Mouse (Mus musculus): ENCODE results near the gene Mrpl1.

The Mrpl1 gene

DNA sequence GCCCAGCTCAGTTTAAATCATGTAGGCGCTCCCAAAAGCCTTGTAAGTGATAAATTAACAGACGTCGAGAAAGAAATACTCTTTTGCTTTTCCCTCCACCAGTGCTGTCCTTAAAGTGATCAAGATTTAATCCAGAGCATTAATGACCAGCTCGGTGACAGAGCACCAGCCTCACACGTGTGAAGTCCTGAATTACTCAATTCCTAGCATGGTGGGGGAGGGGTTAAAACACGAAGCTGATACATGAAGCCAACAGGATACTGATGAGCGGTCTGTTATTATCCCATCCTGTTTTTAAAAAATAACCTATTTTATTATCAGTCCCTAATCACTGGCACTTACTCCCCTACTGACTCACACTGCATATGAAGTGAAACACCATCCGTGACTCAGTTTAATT, 102.4 kb downstream of the Mrpl1 start:
- no peak for DNase-seq
